Mouse (Mus musculus) spleen, postnatal 4 days (tissue): ENCODE results near the gene Sh3bp5.

ENCODE experiments used
- DNase-seq, 2 experiments: peaks; one replicate each; pipeline ENCODE4 v3.0.0; 2022; ENCODE audit warnings: low spot score in 2 of 2

Gene Sh3bp5

GRCm38 (mm10) chr14:31433851-31434360 is 2.0 kb downstream of the Sh3bp5 start:
- DNase-seq = no peak

GRCm38 (mm10) chr14:31433126-31433525 is 2.8 kb downstream of the Sh3bp5 start:
- no peak for DNase-seq

DNA sequence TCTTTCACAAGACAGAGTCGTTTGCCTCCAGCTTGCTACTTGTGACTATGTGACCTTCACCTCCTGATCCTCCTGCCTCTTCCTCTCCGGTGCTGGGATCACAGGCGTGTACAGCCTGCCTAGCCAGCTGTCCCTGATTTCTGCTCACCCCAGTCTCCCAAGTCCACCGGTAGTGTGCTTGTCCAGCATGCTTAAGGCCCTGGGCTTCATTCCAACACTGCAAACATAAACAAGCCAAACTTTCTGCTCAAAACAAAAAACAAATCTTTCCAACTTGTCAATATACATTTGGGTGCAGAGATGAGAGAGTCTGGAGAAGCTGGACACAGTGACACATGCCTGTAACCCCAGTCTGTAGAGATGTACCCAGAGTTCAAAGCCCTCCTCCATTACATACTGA is 3.5 kb downstream of the Sh3bp5 start:
- no peak for DNase-seq

DNA sequence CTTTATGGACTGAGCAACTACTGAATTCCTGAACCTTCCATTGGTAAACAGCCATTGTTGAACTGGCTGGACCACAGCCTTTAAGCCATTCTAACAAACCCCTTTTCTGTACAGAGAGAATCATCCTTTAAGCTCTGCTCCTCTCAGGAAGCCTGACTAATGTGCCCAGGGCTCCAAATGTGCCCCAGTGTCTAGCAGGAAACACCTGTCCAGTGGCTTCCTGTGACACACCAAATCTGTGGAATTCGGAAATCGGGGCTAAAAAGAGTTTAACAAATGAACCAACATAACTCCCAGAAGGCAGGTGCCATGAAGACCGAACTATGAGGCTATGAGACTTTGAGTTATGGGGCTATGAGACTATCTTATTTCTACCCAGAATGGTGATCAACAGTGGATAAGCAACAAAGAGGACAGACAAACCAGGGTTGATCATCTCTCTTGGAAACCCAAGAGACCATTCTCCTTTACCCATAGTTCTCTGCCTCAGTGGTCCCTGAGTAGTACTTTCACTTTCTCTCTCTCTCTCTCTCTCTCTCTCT is 4.0 kb downstream of the Sh3bp5 start:
- DNase-seq = no peak

GRCm38 (mm10) chr14:31429004-31429395 is 6.9 kb downstream of the Sh3bp5 start:
- DNase-seq = no peak

DNA sequence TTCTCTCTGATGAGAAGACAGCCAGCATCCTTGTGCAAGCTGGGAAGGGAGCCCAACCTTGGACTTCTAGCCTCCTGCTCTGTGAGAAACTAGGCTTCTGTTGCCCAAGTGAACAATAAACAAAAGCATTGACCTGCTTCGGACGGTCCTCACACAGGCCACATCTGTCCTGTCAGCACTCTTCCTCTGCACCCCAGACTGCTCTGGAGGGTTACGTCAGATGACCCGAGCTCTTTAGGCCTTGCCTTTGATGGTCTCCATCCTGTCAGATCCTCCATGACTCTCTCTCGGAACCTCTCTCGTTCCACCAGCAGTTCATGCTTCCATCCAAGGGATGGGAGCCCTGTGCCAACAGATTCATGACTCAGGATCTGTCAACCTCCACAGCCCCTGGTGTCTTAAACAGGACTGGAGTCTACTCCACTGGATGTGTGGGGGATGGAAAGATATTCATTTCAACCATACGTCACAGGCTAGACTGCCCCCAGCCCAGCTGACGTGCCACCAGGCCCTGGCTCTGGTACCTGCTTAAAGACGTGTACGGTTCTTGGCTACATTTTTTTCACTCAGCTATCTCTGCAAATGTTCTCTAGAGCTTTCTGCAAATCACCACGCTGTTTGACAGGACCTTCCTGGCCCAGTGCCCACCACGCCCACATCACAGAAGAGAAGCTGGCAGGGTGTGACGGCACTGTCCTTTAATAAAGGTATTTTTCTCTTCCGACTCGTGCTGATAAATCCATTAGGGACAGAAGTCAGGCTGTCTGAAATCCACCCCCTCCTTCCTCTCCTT is 7.5 kb downstream of the Sh3bp5 start:
- DNase-seq = no peak

DNA sequence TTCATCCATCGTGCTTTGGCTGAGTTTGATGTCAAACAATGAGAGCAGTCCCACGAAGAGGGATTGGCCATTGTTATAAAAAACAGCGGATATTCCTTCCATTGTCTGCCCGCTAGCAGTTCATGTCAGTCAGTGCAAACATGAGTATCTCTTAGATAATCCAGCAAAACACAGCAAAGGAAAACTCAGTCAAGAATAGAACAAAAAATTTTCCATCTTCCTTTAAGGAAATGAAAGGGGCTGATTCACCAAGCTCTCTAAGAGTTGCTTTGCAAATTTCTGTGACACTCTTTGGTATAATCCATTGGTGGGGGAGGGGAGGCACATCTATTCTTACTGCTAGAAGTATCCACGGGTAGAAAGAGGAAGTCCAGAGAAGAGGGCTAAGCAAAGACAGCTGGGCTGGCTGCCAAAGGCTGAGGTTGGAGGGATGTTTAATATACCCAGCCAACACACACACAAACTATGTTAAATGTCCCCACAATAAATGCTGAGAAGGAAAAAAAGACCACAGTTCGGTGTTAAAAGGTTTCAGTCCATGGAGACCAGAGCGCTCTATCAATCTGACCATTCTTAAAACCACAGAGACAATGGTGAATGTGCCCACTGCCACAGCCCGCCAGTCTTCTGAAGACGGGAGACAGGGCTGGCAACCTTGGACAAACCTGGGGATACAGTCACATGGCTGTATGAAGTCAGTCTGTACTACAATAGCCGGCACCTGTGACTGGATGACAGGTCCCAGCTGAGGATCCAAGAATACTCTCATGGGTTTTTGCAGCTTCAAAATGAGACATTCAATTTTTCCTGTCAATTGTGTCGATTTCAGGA is 12.7 kb downstream of the Sh3bp5 start:
- DNase-seq = peak; percentile 71 to 81

GRCm38 (mm10) chr14:31422395-31422794 is 13.5 kb downstream of the Sh3bp5 start:
- DNase-seq = no peak

DNA sequence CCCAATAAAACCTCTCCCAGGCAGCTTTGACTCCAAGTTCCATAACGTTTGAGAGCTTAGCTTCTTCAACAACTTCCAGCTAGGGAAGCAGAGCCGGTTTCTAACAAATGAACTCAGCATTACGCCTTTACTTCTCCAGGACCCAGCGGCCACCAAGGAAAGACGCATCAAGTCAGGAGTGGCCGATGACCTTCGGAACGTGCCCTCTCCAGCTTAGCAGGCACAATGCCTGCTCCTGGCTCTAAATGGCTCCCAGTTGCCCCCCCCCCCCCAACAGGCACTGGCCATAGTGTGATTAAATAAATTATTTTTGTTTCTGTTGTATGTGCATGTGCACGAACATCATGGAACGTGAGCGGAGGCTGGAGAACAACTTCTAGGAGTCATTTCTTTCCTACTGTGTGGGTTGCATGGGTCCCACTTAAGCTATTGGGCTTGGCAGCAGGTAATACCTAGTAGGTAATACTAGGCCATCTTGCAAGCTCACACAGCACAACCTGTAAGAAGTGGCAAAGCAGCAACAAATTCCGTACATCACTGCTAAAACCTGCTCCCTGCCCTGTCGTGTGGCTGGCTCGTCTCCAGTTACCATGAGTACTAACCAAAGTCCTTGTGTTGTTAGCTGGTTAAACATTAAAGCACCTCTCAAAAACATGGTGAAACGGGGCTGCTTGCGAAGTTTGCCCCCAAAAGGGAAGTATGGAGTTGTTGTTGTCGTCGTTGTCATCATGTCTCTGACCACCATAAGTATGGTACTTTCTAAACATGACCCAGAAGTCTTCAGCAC is 14.2 kb downstream of the Sh3bp5 start:
- no peak for DNase-seq

DNA sequence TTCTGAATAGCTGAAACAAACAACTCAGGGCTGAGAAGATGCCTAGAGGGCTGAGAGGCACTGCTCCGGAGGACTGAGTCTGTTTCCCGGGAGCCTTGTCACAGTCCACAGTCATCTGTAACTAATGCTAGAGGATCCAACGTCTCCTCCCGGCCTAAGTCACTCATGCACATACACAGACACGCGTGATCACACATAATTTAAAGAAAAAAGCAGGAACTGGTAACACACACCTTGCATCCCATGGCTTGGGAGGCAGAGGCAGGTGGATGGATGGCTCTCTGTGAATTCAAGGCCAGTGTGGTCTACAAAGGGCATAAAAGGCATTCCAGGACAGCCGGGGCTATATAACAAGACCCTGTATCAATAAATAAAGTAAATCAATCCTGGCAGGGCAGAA is 14.9 kb downstream of the Sh3bp5 start:
- no peak for DNase-seq

GRCm38 (mm10) chr14:31420562-31420961 is 15.3 kb downstream of the Sh3bp5 start:
- no peak for DNase-seq

DNA sequence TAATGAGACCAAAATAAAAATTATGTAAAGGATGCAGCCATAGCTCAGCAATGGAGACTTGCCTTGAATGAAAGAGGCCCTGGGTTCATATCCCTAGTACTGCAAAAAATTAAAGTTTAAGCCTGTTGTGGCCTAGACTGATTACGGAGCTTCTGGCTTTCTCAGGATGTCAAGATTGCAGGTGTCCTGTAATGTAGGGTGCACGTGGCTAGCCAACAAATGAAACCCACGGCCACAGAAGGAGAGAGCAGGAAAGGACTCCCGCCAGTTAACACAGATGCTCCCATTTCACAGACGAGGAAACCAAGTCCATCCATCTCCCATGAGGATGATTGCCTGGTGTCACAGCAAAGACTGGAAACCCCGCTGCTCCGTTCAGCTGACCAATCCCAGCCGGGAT is 15.7 kb downstream of the Sh3bp5 start:
- DNase-seq = no peak

- peak in 1 of 2 experiments; percentile 60 for DNase-seq
These were observed 16.6 kb downstream of the Sh3bp5 start for GRCm38 (mm10) chr14:31419279-31419678.

DNA sequence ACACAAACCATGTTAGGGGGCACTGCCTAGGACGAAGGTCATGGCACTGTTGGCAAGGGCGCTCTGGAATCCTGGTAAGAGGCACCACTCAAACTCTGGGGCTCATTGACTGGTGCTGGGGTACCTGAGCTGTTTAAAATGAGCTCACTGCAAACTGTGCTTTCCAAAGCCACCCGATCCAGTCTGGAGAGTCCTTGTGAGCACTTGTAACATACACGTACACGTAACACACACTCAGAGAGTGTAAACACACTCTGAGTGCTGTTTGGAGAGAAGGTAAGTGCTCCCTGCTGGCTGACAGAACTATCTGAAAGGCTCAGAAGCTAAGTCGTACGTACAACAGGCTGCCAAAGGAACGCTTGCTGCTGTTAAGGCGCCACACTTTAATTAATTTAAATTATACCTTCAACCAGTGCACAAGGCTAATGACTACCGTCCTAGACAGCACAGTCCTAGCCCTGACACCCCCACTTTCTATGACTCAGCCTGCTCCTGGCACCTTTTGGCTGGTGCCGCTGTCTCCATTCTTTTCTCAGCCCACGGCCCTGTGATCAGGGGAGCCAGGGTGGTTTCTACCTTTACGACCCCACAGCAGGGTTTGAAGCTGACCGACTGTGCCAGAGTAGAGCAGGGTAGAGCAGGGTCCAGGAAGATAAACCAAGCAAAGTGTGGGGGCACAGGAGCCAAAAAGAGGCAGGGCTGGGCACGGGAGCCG is 18.9 kb downstream of the Sh3bp5 start:
- DNase-seq = no peak

DNA sequence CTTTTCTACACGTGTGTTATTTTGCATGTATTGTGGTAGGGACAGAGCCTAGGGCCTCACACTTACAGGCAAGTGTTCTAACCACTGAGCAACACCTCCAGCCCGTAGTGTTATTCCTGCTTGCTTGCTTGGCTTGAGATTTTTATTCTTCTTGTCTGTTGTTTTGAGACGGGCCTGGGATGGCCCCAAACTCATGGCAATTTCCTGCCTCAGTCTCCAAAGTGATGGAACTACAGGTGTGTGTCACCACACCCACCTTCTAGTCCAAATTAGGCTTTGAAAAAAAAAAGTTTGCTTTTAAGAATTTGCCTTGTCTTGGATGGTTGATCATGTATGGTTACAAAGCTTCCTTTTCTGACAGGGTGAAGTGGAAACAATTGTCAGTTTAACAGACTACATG is 19.5 kb downstream of the Sh3bp5 start:
- DNase-seq = no peak

GRCm38 (mm10) chr14:31414967-31415376 is 20.9 kb downstream of the Sh3bp5 start:
- DNase-seq = no peak

GRCm38 (mm10) chr14:31414235-31414966 is 21.5 kb downstream of the Sh3bp5 start:
- no peak for DNase-seq

GRCm38 (mm10) chr14:31413475-31414086 is 22.3 kb downstream of the Sh3bp5 start:
- DNase-seq = no peak

- no peak for DNase-seq
These were observed 23.2 kb downstream of the Sh3bp5 start for GRCm38 (mm10) chr14:31412651-31413056.

DNA sequence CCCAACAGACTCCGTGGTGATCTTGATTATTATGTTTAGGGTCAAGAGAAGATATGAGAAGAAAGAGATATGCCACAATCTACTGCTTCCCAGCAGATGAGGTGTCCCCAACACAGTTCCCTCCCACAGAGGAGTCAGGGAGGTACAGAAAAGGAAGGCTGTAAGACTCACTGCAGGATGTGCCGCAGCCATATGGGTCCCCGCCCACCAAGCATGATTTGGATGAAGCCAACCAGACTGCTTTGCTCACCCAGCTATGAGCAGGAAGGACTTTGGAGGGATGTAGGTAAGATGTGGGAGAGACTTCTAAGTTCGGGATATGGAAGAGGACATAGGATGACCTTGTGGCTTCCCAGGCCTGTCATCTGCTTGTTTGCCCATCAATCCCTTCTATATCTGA is 25.1 kb downstream of the Sh3bp5 start:
- DNase-seq = no peak
